Comparison of ENCODE assay signal across 16 mouse cellular contexts in genomic region chr9:64474142-64474541, GRCm38 (mm10).
DNase-seq lines count a peak whose midpoint lies in the region; ATAC-seq and TF ChIP-seq lines count a peak whose summit lies in the region.
"Had no signal": no experiment of that assay in that cellular context is flagged by ENCODE, and none has a peak within 500 bp of the region (broad histone marks: within the 10 kb centered on the region; RNA-seq: fewer than 3 reads in every experiment).

No protein-coding gene starts in this region.

- TF ChIP-seq POLR2A in brain, embryonic 14.5 days (IDR thresholded peaks at IDR 0.05; ENCODE audit: borderline replicate concordance, extremely low read depth, insufficient read depth, insufficient read length, poor library complexity, severe bottlenecking) = no peak

- no peak for DNase-seq in forebrain, embryonic 10.5 days (ENCODE audit: extremely low spot score, low spot score)
- DNase-seq in brain, embryonic 14.5 days (ENCODE audit: low read depth) = peak; percentile 55
- no peak for DNase-seq in thymus, postnatal 14 days
- no peak for DNase-seq in cerebellum, adult 11-12 months
- DNase-seq: B cell, adult 2 months; cerebellum, adult 9-10 months; lung, postnatal 4 days; thymus, adult 18-20 months had no signal

- TF ChIP-seq CTCF in brain, embryonic 14.5 days (IDR thresholded peaks at IDR 0.05; ENCODE audit: borderline replicate concordance, extremely low read depth, insufficient read depth, insufficient read length) = no peak

- no peak overlapping the region for H3K4me2 ChIP-seq in forebrain, embryonic 15.5 days (replicated peaks)
- no peak overlapping the region for H3K4me2 ChIP-seq in neural tube, embryonic 13.5 days
- H3K4me2 ChIP-seq in neural tube, embryonic 15.5 days = no peak overlapping the region
- no peak overlapping the region for H3K4me2 ChIP-seq in limb, embryonic 13.5 days (replicated peaks)

- 34% methylated on average over 4 of the region's 4 CpGs for WGBS in forebrain, embryonic 15.5 days
- 46% methylated on average over 4 of the region's 4 CpGs for WGBS in forebrain, embryonic 10.5 days
- WGBS in neural tube, embryonic 13.5 days = 33% methylated on average over 4 of the region's 4 CpGs
- WGBS in neural tube, embryonic 15.5 days = 28% methylated on average over 4 of the region's 4 CpGs
- 32% methylated on average over 4 of the region's 4 CpGs for WGBS in limb, embryonic 13.5 days

- no peaks in the 10 kb centered on the region for H3K36me3 ChIP-seq in forebrain, embryonic 15.5 days
- H3K36me3 ChIP-seq in forebrain, embryonic 10.5 days (replicated peaks) = no peaks in the 10 kb centered on the region
- no peaks in the 10 kb centered on the region for H3K36me3 ChIP-seq in neural tube, embryonic 13.5 days
- H3K36me3 ChIP-seq in neural tube, embryonic 15.5 days = no peaks in the 10 kb centered on the region
- H3K36me3 ChIP-seq in limb, embryonic 13.5 days = no peaks in the 10 kb centered on the region
- H3K36me3 ChIP-seq: G1E had no signal

- H3K4me1 ChIP-seq in forebrain, embryonic 15.5 days = peaks cover 36% of the 10 kb centered on the region
- peaks cover 56% of the 10 kb centered on the region for H3K4me1 ChIP-seq in forebrain, embryonic 10.5 days
- H3K4me1 ChIP-seq in neural tube, embryonic 13.5 days (replicated peaks) = peaks cover 40% of the 10 kb centered on the region
- H3K4me1 ChIP-seq in neural tube, embryonic 15.5 days = peaks cover 30% of the 10 kb centered on the region
- H3K4me1 ChIP-seq in limb, embryonic 13.5 days = peaks cover 36% of the 10 kb centered on the region

- peak; percentile 34; the same call in 1 of the 2 replicates for ATAC-seq in forebrain, embryonic 15.5 days (replicated peaks)
- no peak for ATAC-seq in neural tube, embryonic 13.5 days (ENCODE audit: low read depth)
- ATAC-seq in neural tube, embryonic 15.5 days (ENCODE audit: low FRiP score) = no peak; the same call in 1 of the 2 replicates
- ATAC-seq in limb, embryonic 13.5 days (ENCODE audit: low FRiP score, low read depth) = no peak
- ATAC-seq: intestine, embryonic 16.5 days; midbrain, embryonic 16.5 days had no signal

- H3K27me3 ChIP-seq in forebrain, embryonic 15.5 days = no peaks in the 10 kb centered on the region
- H3K27me3 ChIP-seq in forebrain, embryonic 10.5 days (ENCODE audit: poor library complexity, severe bottlenecking) = peaks cover 71% of the 10 kb centered on the region
- peaks cover 12% of the 10 kb centered on the region; the same call in 1 of the 2 replicates for H3K27me3 ChIP-seq in neural tube, embryonic 13.5 days
- peaks cover 10% of the 10 kb centered on the region; the same call in 1 of the 2 replicates for H3K27me3 ChIP-seq in neural tube, embryonic 15.5 days (replicated peaks)
- H3K27me3 ChIP-seq in limb, embryonic 13.5 days = 0 out of 2 replicates have a peak, but pooled peaks cover 6% of the 10 kb centered on the region

- no peak overlapping the region for H3K4me3 ChIP-seq in forebrain, embryonic 15.5 days
- no peak overlapping the region for H3K4me3 ChIP-seq in forebrain, embryonic 10.5 days
- no peak overlapping the region for H3K4me3 ChIP-seq in neural tube, embryonic 13.5 days
- H3K4me3 ChIP-seq in neural tube, embryonic 15.5 days (replicated peaks) = no peak overlapping the region
- H3K4me3 ChIP-seq in limb, embryonic 13.5 days = no peak overlapping the region
- H3K4me3 ChIP-seq: heart, adult 2 months had no signal

- no peak overlapping the region for H3K9ac ChIP-seq in forebrain, embryonic 15.5 days (replicated peaks)
- peak overlapping the region; percentile 26; the same call in 1 of the 2 replicates for H3K9ac ChIP-seq in neural tube, embryonic 13.5 days
- H3K9ac ChIP-seq in neural tube, embryonic 15.5 days (replicated peaks) = no peak overlapping the region
- peak overlapping the region; percentile 19; the same call in 1 of the 2 replicates for H3K9ac ChIP-seq in limb, embryonic 13.5 days

- H3K27ac ChIP-seq in forebrain, embryonic 15.5 days (replicated peaks) = peak overlapping the region; percentile 59
- no peak overlapping the region for H3K27ac ChIP-seq in forebrain, embryonic 10.5 days
- H3K27ac ChIP-seq in neural tube, embryonic 13.5 days (replicated peaks) = no peak overlapping the region
- no peak overlapping the region for H3K27ac ChIP-seq in neural tube, embryonic 15.5 days (replicated peaks)
- H3K27ac ChIP-seq in limb, embryonic 13.5 days = no peak overlapping the region
- H3K27ac ChIP-seq: heart, adult 2 months had no signal

- H3K9me3 ChIP-seq in forebrain, embryonic 15.5 days = no peaks in the 10 kb centered on the region
- H3K9me3 ChIP-seq in forebrain, embryonic 10.5 days = no peaks in the 10 kb centered on the region
- H3K9me3 ChIP-seq in neural tube, embryonic 13.5 days = no peaks in the 10 kb centered on the region
- no peaks in the 10 kb centered on the region for H3K9me3 ChIP-seq in neural tube, embryonic 15.5 days (replicated peaks)
- H3K9me3 ChIP-seq in limb, embryonic 13.5 days = no peaks in the 10 kb centered on the region
- H3K9me3 ChIP-seq: G1E had no signal

Comparison
In these comparisons a context has a peak if more than half of its experiments do, and no peak if none do; other contexts are left out.
1. H3K9ac ChIP-seq: peak in neural tube, embryonic 13.5 days (single experiment) and limb, embryonic 13.5 days (single experiment); none in forebrain, embryonic 15.5 days (single experiment) and neural tube, embryonic 15.5 days (single experiment).